Mouse (Mus musculus) gastrocnemius, postnatal 25 days (tissue): ENCODE measurements around the gene Tc2n. TPM values are rescaled to one million over a fixed set of nuclear protein-coding genes. Genes with fewer than 3 reads are reported as not detected.
"Not testable (repeated sequence)": the region's sequence is repeated elsewhere in the genome, so short reads cannot be mapped to it uniquely, and the experiment has no call there.

Experiments used
- DNase-seq: peaks from one replicate; pipeline ENCODE4 v3.0.0; 2022
- long read RNA-seq, 2 experiments: library from polyadenylated mRNA; stranded (forward); transcript quantifications; one replicate each; pipeline ENCODE4 v2.0.0; 2021
- total RNA-seq, 2 experiments: library from RNA; stranded (reverse); gene quantifications; 1 replicate in 1 of 2; 2 replicates in 1 of 2; pipeline ENCODE4 v1.2.3; 2021

Tc2n gene
- total RNA-seq: under 1 TPM; 0.51 to 0.54 TPM
- long read RNA-seq, experiment 1, full-length matches to known transcripts: 1 of 1 reads
- long read RNA-seq, experiment 1, partial matches to known transcripts: 0 of 1 reads
- long read RNA-seq, experiment 1, other reads (novel, unspliced or antisense): 0 of 1 reads
- long read RNA-seq, experiment 2, partial matches to known transcripts: 0 of 1 reads
- long read RNA-seq, experiment 2, other reads (novel, unspliced or antisense): 1 of 1 reads

DNA sequence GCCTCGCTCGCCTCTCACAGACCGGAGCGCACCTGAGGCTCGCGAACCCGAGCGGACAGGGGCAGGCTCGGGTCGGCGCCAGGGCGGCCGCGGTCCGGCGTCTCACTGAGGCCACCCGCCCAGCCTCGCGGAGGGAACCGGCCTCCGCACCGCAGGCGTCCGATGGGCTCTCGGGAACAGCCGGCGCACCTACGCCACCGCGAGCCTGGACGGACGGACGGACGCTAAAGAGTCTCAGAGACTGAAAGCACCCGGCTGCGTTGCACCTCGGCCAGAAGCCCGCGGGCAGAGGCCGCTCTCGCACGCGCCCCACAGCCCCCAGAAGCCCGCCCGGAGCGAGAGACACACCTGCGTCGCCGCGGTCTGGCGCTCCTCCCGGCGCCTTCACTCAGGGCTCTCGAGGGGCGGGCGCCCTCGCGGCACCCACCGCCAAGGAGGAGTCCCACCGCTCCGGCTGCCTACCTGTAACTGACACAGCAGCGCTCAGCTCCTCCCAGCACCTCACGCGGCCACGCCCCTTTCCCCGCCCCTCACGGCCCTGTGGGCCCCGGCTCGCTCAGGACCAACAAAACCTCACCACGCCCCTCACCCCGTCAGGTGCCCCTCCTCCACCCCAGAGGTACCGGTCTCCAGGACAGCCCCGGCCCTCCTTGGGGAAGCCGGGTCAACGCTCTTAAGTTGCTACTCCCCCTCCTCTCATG, at the start of gene Tc2n:
Gene Tc2n, minus strand, starts transcription at position 470 of the 701 bp plus-strand sequence.
- peak; percentile 16 for DNase-seq

GRCm38 (mm10) chr12:101767306-101768053, 49.2 kb upstream of the Tc2n start:
- peak; percentile 13 for DNase-seq

DNA sequence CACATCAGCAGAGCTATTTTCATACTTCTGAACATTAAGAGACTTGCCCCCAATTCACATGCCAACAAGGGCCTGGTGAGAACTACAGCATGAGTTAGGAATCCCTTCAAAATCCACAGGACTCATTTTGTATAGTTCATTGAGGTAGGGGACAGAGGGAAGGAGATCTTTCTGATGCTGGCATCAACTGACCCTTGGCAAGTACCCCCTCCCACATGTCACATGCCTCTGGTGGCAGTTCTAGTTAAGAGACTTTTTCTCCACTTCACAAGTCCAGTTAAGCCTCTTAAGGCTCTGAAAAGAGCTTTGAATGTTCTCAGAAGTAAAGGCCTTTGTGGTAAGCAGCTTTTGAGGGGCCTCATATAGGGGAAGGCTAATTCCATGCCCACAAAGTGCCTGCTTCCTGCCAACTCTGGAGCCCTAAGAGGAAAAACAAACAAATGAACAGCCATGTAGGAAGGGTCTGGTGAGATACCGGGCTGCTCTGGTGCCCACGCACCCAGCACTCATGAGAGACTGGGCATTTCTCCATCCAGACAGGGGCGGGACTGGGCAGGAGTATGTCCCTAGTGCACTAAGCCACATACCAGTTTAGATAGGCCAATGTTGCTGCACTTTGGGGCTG, 48.0 kb upstream of the Tc2n start:
- DNase-seq: no peak

DNA sequence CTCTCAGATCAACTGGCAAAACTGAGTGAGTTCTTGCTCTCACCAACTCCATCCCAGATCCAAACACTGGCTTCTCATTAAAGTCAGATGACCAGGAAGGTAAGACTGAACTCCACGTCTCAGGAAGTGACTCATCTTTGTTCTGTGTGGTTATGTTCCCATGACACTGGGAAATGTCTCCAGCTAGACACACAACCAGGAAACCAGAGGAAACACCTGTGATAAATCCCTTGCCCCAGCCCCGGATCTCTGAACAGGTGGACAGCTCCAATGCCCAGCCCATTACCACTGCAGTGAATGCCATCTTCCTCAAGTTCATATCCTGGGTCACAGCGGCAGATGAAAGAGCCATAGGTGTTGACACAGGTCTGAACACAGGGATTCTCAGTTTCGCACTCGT, 46.5 kb upstream of the Tc2n start:
- no peak for DNase-seq

GRCm38 (mm10) chr12:101763065-101763464, 44.7 kb upstream of the Tc2n start:
- DNase-seq: peak; percentile 25

GRCm38 (mm10) chr12:101762054-101762453, 43.7 kb upstream of the Tc2n start:
- peak; percentile 20 for DNase-seq

GRCm38 (mm10) chr12:101759440-101760045, 41.2 kb upstream of the Tc2n start:
- no peak for DNase-seq

DNA sequence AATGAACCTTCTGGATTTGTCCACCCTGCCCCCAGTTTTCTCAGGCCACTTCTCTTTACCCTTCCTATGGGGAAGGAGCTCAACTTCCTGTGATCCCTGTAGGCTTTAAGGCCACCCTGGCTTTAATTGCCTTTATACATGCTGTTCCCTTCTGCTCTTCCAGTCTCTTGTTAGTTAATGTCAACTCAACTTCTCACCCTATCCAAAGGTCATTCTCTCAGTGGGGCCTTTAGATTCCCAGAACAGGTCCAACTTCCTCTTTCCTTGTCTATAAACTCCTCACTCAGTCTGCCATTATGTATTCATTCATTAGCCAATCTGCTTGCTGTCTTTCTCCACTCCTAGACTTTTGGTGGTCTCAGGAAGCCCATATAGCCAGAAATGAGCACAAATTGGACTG, 40.4 kb upstream of the Tc2n start:
- no peak for DNase-seq

- DNase-seq: no peak
Observed at GRCm38 (mm10) chr12:101742375-101742774, 24.1 kb upstream of the Tc2n start.

DNA sequence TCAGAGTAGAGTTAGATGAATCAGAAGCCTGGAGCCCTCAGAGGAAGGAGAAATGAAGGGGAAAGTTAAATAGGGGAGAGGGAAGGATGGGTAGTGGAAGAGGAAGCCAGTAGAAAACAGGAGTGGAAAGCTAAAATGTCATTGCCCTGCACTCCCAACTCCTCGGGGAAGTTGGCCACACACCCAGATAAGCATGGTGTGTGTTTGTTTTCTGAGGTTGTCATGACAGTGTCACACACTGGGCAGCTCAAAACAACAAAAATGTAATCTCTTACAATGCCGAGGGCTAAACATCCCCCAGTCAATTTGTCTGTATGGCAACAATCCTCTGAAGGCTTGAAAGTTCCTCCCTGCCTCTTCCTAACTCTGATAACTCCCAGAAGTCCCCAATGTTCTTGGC, 22.2 kb upstream of the Tc2n start:
- DNase-seq: no peak

GRCm38 (mm10) chr12:101740045-101740444, 21.7 kb upstream of the Tc2n start:
- no peak for DNase-seq

DNA sequence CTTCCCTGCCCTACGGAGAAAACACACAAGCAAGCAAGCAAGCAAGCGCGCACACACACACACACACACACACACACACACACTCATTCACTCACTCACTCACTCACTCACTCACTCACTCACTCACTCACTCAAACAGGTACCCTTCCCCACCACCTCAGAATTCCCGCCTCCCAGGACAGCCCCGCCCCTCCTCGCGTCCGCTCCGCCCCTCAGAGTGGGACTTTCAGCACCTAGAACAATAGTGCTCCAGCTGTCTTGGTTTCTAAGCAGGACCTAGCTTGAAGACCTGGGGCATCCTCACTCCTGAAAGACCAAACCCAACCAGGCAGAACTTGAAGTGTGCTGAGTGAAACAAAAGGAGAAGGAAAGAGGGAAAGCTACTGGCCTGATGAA, 430 bp upstream of the Tc2n start:
- DNase-seq: no peak

DNA sequence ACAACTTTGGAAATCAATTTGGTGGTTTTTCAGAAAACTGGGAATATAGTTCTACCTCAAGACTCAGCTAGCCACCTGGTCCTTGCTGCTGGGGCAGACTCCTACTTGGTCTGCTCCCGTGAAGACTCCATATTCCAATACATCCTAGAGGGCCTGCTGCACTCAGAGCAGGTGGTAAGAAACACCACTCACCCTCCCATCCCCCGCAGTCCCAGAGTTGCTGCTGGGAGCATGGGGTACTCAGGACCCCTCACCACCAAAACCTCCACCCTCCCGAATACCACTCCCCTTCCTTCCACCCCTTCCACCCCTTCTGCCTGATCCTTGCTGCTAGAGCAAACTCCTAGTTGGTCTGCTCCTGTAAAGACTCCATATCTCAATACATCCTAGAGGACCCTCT, 19.1 kb downstream of the Tc2n start:
- DNase-seq: no peak

DNA sequence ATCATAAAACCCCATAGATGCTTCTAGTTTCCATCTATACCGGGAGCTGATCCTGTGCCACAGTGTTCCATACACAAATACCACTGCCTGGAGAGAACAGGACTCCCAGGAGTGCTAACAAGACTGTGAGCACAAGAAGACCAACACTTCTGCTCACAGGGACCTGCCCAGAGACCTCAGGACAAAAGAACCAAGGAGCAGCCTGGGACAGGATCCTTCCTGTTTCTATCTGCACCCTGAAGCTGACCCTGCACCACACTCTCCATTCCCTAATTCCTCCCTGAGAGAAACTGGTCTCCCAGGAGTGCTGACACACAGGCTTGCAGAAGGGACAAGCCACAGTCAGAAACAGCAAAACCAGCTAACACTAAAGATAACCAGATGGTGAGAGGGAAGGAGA, 21.8 kb downstream of the Tc2n start:
- no peak for DNase-seq

DNA sequence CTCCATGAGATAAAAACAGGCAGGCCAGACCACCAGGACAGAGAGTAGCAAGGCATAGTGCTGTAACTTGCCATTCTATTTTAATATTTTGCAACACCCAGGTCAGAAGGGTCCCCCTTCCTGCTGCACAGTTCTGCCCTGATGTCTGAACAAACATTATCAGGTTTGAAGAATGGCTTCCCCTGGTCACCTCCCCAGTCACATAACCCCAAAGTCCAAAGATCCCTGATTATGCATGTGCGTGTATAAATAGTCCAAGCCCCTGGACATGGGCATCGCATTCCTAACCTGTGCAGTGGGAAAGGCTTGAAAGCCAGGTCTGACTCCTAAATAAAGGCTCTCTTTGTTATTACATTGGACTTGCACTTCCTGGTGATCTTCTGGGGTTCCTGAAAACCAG, 37.8 kb downstream of the Tc2n start:
- DNase-seq: no peak

- no peak for DNase-seq
Observed at GRCm38 (mm10) chr12:101667502-101667901, 50.8 kb downstream of the Tc2n start.

GRCm38 (mm10) chr12:101633137-101633536, 85.2 kb downstream of the Tc2n start:
- DNase-seq: no peak

GRCm38 (mm10) chr12:101606622-101607021, 111.7 kb downstream of the Tc2n start:
- not testable (repeated sequence) for DNase-seq
